Mouse (Mus musculus) C3H10T1/2 (cell line): ENCODE results near the gene Abhd18. TPM values are rescaled to one million over a fixed set of nuclear protein-coding genes. Genes with fewer than 3 reads are reported as not detected.

ENCODE experiments used
- polyA plus RNA-seq, 2 experiments: library from polyadenylated mRNA; unstranded; fragments of >200 nt; fragmentation: generic; extraction: Trizol; gene quantifications; one replicate each; pipeline ENCODE4 v1.2.1; 2012; ENCODE audit warnings: missing spikeins in 2 of 2

Abhd18 gene
- 1 to 10 TPM in 1 of 2 experiments, under 1 TPM in 1; 0.06 to 1.5 TPM for polyA plus RNA-seq

DNA sequence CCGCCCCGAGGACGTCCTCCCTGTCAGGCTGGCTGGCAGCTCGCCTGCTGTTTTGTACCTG lies at the start of gene Abhd18:
Gene Abhd18 (plus strand): TSS at position 14 of the 61 bp plus-strand sequence.

DNA sequence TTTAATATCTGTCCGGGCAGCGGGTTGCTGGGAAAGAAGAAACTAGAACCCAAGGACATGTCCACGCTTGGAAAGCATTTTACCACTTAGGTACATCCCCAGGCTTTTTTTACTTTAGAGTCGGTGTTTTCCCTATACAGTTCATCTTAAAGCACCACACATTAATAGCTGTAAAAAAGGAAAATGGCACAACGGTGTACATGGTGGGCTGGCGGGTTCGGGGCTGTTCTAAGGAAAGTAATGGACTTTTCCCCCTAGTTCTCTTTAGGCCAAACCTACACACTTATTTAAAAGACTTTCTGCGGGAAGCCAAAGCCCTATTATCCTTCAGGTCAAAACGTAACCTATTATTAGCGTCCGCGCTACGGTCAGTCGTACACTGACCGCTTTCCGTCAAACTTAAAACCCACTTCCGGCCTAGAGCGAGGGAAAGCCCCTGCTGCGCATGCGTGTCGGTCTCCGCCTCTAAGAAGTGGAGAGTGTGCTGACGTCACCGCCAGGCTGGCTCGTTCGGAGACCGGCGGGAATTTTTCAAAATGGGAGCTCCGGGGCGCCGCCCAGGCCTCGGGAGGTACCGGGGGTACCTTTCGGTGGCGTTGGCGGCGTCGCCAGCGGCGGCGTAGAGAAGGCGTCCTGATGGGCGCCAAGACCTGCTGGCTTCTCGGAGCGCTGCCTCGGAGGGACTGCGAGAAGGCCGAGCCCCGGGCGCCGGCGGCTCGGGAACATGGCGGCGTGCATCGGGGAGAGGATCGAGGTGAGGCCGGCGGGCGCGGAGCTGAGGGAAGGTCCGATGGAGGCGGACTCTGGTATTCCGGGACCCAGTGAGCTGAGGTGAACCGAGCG lies 47.0 kb upstream of the Abhd18 start, which contains the start of gene Plk4:
Gene Plk4 (plus strand): TSS at position 490 of the 843 bp plus-strand sequence.

GRCm38 (mm10) chr3:40846473-40846956 lies 255 bp upstream of the Abhd18 start, which contains the start of gene Mfsd8:
Gene Mfsd8, minus strand, starts transcription at chr3:40846886.

GRCm38 (mm10) chr3:40902443-40902842 lies 55.7 kb downstream of the Abhd18 start, which contains the start of gene 1700034I23Rik:
Gene 1700034I23Rik, minus strand, starts transcription at chr3:40902543.

DNA sequence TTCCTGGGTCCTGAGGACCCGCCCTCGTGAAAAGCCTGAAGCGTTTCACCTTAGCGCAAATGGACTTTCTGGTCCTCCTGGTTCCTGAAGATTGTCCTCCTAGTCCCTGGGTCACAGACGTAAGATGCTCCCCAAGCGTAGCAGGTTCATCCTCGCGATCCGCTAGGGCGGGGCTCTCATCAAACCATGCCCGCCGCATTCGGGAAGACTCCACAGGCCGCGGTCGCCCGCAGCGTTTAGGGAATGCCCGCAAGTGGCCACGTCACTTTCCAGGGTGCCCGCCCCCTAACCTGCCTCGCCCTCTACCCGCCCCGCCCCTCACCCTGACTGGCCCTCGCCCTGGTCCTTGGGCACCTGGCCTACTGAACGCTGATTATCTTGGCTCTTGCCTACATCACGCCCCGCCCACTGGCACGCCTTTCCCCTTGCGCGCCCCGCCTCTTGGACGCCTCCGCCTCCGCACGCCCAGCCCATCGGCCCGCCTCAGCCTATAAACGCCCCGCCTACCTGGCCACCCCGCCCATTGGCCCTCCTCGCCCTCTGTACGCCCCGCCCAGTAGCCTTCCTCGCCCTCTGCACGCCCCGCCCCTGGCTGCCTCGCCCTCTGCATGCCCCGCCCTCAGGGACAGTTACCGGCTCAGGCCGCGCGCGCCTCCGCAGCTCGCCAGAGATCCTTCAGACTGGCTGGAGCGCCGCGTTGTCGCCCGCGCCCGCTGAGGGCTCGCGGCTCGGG lies 102.6 kb downstream of the Abhd18 start, which contains the start of gene Larp1b:
Gene Larp1b (plus strand): TSS at position 659 of the 733 bp plus-strand sequence.

Other genes starting within 250 kb of the Abhd18 start
- not detected for gene Slc25a31, start 138.1 kb upstream of the Abhd18 start, polyA plus RNA-seq
- 1 to 10 TPM; 1.0 to 3.5 TPM for gene Hspa4l, start 102.5 kb upstream of the Abhd18 start, polyA plus RNA-seq
- gene Plk4, start 47.0 kb upstream of the Abhd18 start, polyA plus RNA-seq, result 1 to 10 TPM; 2.3 to 5.7 TPM
- 1 to 10 TPM in 1 of 2 experiments, under 1 TPM in 1; 0.18 to 1.9 TPM for gene Mfsd8, start 84 bp upstream of the Abhd18 start, polyA plus RNA-seq
- under 1 TPM in 1 of 2 experiments, not detected in 1; 0.06 TPM for gene 1700034I23Rik, start 55.6 kb downstream of the Abhd18 start, polyA plus RNA-seq
- gene Larp1b, start 102.9 kb downstream of the Abhd18 start, polyA plus RNA-seq, result 1 to 10 TPM; 1.5 to 3.6 TPM
- gene Pgrmc2, start 236.1 kb downstream of the Abhd18 start, polyA plus RNA-seq, result 10 to 100 TPM; 12.4 to 35.2 TPM